Mouse (Mus musculus) neutrophil, adult 5-6 weeks (primary cell): Measurements from ENCODE around the gene AC124108.1. TPM values are rescaled to one million over a fixed set of nuclear protein-coding genes. Genes with fewer than 3 reads are reported as not detected.
"Not testable (repeated sequence)": the region's sequence is repeated elsewhere in the genome, so short reads cannot be mapped to it uniquely, and the experiment has no call there.

Experiments
- ATAC-seq: fragments of 151-379, 151-347 bp; 2 replicates; pipeline ENCODE4 v1.8.0; 2017; ENCODE audit warnings: mild to moderate bottlenecking, moderate TSS enrichment; ENCODE audit not compliant: insufficient number of reproducible peaks, poor library complexity, low FRiP score, severe bottlenecking; ENCODE audit errors: extremely low read depth
- total RNA-seq: library from RNA; stranded (forward); fragments of 200-1000 nt; gene quantifications from 2 replicates; pipeline ENCODE4 v1.2.3, GENCODE M21; 2017

Gene AC124108.1
- total RNA-seq, 1 experiment from 2014 or later: not detected

DNA sequence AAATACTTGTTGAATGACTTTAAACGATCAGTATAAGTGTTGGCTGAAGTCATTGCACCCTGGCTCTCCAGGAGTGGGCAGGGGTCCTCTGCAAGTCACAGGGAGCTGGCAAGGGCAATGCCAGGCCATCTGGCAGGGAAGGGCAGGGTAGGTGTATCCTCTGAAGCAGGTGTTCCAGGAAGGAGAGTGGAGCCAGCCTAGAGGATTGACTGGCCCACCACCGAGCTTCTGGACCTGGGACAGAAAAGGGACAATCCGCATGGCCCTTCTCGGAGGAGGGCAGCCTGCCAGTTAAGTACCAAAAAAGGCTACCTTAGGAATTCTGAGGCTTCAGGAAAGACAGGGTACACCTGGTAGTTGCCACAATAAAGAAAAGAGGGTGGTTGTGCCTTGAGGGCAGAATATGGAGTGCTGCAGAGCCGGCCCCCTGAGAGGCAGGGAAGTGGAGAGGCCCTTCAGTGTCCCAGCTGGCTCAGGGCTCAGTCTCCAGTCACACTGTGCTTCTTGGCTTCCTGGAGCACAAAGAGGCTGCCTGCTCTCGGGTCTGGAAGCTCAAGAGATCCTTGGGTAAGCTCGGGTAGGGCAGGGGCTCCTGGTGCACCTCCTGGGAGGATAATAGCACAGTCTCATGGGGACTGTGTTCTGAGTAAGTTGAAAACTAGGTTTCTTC, 29.9 kb upstream of the AC124108.1 start:
- ATAC-seq: no peak

DNA sequence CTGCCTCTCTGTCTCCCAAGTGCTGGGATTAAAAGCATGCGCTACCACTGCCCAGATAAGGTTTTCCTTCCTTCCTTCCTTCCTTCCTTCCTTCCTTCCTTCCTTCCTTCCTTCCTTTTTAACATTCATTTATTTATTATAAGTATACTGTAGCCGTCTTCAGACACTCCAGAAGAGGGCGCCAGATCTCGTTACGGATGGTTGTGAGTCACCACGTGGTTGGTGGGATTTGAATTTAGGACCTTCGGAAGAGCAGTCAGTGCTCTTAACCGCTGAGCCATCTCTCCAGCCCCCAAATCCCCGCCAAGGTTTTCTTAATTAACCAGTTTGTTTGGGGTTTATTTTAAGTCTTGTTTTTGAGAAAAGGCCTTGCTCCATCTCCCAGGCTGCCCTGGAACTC, 28.6 kb upstream of the AC124108.1 start:
- ATAC-seq: not testable (repeated sequence)

- no peak for ATAC-seq
Measured at GRCm38 (mm10) chr1:132164780-132165518, 26.3 kb upstream of the AC124108.1 start.

DNA sequence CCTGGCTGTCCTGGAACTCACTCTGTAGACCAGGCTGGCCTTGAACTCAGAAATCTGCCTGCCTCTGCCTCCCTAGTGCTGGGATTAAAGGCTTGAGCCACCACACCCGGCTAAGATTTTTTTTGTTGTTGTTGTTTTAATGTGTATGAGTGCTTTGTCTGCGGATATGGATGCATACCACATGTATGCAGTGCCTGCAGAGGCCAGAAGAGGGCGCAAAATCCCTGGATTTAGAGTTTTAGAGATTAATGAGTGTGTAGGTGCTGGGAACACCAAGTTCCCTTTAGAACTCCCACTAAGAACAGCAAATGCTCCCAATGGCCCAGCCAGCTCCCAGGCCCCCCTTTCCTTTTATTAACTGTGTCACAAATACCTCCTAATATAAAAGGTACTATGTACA, 25.4 kb upstream of the AC124108.1 start:
- no peak for ATAC-seq

GRCm38 (mm10) chr1:132168115-132168767, 23.0 kb upstream of the AC124108.1 start:
- ATAC-seq: no peak

DNA sequence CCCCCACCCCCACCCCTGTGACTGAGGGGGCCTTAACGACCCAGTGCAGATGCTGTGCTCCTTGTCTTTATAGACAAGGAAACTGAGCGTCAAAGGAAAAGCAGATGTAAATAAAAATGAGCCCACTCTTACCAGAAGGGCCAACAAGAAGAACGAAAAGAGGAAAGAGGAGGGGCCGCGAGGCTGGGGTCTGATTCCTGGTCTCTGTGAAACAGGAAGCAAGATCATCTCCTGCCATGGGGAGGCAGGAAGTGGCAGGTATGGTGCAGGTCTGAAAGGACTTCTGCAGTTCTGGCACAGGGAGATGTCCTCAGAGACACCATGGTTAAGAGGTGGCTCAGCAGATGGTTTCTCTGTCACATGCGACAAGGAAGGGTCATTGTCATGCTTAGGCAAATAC, 20.6 kb upstream of the AC124108.1 start:
- ATAC-seq: no peak

DNA sequence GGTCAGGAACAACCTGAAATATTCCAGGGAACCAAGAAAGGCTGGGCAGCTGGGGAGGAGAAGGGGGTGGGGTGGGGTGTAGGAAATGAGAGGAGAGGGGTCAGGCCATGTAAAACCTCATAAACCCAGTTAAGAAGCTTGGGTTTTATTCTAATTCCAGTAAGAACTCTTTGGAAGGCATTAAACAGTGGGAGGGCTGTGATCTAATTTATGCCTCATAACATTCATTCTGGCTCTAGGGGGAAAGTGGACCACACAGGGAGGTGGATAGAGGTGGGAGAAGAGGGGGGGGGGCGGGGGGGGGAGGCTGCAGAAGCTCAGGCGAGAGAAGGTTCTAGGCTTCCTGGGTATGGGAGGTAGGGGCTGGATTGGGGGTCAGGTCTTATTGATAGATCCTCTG, 19.6 kb upstream of the AC124108.1 start:
- ATAC-seq: no peak

GRCm38 (mm10) chr1:132186303-132186702, 5.0 kb upstream of the AC124108.1 start:
- ATAC-seq: no peak

GRCm38 (mm10) chr1:132188442-132189066, 2.7 kb upstream of the AC124108.1 start:
- ATAC-seq: no peak

DNA sequence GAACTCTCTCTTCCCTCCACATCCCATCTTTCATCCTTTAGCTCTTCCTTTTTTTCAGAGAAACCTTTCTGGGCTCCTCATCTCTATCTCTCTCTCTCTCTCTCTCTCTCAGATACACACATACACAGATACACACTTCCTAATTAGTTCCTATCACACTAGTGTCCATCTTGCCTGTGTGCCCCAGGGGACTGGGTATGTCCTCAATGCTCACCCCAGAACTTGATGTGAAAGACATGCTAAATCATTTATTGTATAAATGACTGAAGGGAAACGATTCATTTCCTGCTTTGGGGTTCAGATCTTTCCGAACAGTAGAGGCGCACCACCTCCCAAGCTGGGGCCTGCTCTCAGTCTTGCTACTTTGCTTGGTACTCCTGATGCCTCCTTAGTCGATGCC, 2.0 kb upstream of the AC124108.1 start:
- ATAC-seq: no peak

DNA sequence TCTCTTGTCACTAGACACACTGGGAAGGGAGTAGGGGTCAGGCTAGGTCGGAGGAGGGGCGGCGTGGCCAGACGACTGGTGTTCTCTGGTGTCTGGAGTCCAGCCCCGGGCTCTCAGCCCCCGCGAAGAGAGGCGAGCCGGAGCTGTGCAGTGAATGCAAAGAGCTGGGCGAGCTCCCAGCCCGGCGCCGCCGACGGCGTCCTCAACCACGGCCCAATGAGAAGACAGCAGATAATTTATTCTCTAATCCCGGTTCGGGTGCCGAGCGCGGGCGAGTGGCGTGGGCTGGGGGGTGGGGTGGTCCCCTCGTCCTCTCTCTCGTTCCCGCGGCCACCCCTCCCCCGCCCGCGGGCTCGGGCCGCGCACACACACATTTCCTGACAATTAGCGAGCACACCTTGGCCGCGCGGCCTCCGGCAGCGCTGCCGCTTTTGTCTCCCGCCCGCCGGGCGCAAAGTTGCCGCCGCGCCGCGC, 1.2 kb upstream of the AC124108.1 start:
- no peak for ATAC-seq

DNA sequence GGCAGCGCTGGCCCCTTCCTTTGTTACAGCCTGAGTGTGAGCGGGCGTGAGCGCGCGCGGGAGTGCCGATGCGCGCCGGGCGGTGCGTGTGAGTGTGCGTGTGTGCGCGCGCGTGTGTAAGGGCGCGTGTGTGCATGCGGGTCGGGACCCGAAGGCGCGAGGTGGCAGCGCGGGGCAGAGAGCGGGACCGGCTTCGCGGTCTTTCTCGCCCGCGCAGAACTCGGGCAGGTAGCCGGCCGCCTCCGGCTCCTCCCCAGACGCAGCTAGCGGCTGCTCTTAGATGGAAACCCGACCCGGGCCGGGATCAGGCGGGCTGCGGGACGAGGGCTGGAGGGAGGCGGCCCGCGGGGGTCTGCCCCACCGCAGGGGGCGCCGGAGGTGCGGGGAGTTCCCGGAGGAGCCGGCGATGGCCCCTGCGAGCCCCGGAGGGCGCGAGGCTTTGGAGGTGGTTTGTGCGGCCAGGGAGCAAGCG, 600 bp upstream of the AC124108.1 start:
- ATAC-seq: no peak

DNA sequence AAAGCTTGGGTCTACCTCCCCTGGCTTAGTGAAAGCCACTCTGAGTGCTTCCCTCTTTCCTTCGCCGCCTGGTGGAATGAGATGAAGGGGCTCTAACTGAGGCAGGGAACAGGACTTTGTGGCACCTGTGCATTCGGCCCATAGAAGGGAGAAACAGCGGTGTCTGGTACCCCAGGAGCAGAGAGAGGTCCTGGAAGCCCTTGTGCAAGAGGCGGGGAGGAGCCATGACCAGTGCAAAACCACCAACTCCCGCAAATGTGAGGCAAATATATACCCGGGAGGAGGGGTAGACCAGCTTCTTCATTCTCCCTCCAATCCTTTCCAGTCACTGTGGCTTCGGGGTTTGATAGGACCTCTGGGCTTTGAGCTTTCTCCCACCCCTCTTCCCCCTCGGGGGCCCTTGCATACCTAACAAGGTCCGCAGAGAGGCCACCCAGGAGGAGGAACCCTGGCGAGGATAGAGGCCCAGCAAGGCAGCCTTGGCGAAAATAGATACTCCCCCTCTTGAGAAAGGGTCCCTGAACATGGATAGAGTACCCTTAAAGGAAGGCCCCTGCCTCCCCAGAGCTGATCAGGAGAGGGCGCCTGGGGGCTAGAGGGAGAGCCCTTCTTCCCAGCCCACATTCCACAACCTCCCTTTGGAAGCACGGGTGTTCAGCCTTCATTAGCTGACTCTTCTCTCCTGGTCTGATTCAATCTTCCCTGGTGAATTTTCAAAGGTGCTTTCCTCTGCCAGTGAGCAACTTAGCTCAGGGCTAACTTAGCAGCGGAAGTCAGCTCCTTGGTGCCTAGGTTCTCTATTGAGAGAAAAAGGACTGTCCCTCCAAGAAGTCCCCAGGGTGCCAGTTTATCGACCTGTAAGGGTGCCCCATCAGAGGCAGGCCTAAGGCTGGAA, 776 bp downstream of the AC124108.1 start:
- no peak for ATAC-seq

- no peak for ATAC-seq
Measured at GRCm38 (mm10) chr1:132193806-132194205, 2.5 kb downstream of the AC124108.1 start.

- no peak for ATAC-seq
Measured at GRCm38 (mm10) chr1:132194624-132195023, 3.4 kb downstream of the AC124108.1 start.

DNA sequence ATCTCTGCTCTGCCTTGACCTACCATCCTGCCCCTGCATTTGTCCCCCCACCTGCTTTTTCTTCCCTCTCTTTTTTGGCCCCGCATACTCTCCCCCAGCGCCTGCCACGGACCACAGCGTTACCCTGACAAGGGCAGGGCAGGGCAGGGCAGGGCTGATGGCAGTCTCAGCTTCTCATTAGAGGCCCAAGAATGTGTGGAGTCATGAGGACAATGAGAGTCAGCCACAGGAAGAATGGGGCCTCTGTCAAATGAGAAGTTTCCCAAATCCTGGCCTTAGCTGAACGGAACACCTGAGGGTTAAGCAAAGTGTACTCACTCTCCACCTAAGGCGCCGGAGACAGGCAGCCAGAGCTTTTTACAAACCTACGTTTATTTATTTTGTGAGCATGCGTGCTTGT, 3.8 kb downstream of the AC124108.1 start:
- no peak for ATAC-seq

GRCm38 (mm10) chr1:132195681-132196080, 4.4 kb downstream of the AC124108.1 start:
- no peak for ATAC-seq

DNA sequence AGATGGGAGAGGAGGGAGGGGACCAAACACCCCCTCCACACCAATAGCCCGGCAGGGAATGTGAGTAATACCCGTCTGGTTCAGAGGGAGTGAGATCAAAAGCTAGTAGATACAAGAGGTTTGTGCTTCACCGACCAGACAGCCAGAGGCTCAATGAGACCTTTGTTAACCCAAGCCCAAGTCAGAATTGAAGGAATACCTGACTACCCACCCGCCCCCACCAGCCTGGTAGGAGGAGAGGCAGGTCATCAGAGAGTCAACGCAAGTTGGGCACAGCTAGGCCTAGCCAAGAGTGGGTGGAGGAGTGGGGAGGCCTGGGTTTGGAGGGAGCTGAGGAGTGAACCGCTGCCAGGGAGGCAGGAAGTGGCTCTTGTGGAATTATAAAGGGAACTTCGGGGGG, 5.1 kb downstream of the AC124108.1 start:
- no peak for ATAC-seq
